Mouse (Mus musculus) lung, adult 2 months (tissue): ENCODE results near the gene Fam129b. TPM values are rescaled to one million over a fixed set of nuclear protein-coding genes. Genes with fewer than 3 reads are reported as not detected.

Experiments
- DNase-seq: peaks from one replicate; pipeline ENCODE4 v3.0.0; 2022
- H3K4me1 ChIP-seq: fragments of 200-500 bp; 2 replicates; pipeline ENCODE4 v1.6.1; 2011; ENCODE audit warnings: low read length; ENCODE audit not compliant: control insufficient read depth, insufficient read depth
- H3K4me3 ChIP-seq: fragments of 200-500 bp; replicated peaks from 2 replicates; pipeline ENCODE3; 2011; ENCODE audit warnings: low read depth, mild to moderate bottlenecking, control low read depth, low read length; ENCODE audit errors: extremely low read depth
- CTCF ChIP-seq: fragments of 200-500 bp; IDR thresholded peaks from 2 replicates; pipeline ENCODE4 v1.5.1; 2011; ENCODE audit warnings: mild to moderate bottlenecking, low read length, control low read depth; ENCODE audit not compliant: insufficient read depth
- POLR2A ChIP-seq: fragments of 200-500 bp; IDR thresholded peaks from 2 replicates; pipeline ENCODE4 v1.6.1; 2011; ENCODE audit warnings: low read depth, mild to moderate bottlenecking, control low read depth, low read length, borderline replicate concordance; ENCODE audit errors: extremely low read depth
- WGBS: fragments of 180-500 bp; shearing (Covaris S2); methylation state at CpG from one replicate; pipeline ENCODE4 v1.1.7; 2018; 5-methylcytosine and 5-hydroxymethylcytosine counted together
- polyA plus RNA-seq: library from polyadenylated mRNA; depleted of rRNA; stranded (reverse); fragments of >200 nt; gene quantifications from 2 replicates; pipeline ENCODE4 v1.2.3, GENCODE M21; 2012

Gene Fam129b
- polyA plus RNA-seq, 1 experiment = 224 TPM

GRCm38 (mm10) chr2:32902126-32902525, 26.2 kb downstream of the Fam129b start:
- TF ChIP-seq CTCF (no peak), POLR2A (no peak)
- DNase-seq = no peak
- Histone ChIP-seq H3K4me3 (no peak overlapping the region), H3K4me1 (peaks cover 57% of the 10 kb centered on the region)
- WGBS = 72% methylated on average over 9 of the region's 9 CpGs

DNA sequence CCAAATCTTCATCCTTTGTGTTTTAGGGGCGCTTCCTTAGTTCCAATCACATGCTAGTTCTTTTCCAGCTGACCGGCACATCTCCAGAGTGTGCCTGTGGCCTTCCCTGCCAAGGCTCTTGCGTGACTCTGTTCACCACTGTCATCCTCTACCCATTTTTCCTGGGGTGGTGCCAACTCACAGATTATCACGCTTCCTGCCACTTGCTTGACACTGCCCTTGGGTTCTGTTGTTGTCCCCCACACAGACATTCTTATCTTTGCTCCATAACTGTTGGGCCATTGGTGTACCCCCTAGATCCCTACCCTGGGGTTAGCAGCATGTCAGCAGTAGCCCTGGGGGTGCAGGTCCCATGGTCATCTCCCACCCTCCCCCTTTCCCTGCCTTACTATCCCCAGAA, 27.6 kb downstream of the Fam129b start:
- DNase-seq = no peak
- TF ChIP-seq POLR2A (no peak), CTCF (no peak)
- peaks cover 53% of the 10 kb centered on the region for H3K4me1 ChIP-seq
- no peak overlapping the region for H3K4me3 ChIP-seq
- 53% methylated on average over 4 of the region's 4 CpGs for WGBS

GRCm38 (mm10) chr2:32904637-32905036, 28.7 kb downstream of the Fam129b start:
- WGBS = 49% methylated on average over 5 of the region's 5 CpGs
- H3K4me1 ChIP-seq = peaks cover 52% of the 10 kb centered on the region
- TF ChIP-seq POLR2A = no peak
- TF ChIP-seq CTCF = no peak

DNA sequence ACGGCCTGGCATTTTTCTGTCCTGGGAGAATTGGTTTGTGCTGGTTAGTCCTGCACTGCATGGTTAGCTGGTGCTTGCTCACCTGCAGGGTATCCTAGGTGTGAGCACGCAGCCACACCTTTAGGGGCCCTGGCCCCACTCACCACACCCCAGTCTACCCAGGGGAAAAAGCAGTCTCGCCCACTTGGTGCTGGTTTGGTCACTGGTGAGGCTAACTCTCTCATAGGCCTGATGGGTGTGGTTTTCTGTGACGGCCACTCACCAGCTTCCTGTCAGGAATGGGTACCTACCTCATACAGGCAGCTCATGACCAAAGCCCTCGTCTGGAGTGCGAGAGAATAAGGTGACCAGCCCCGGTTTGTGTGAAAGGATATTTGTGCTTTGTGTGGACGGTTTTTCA, 29.4 kb downstream of the Fam129b start:
- WGBS = 51% methylated on average over 8 of the region's 8 CpGs
- TF ChIP-seq CTCF (no peak), POLR2A (no peak)

More at GRCm38 (mm10) chr2:32904637-32905036, 28.7 kb downstream of the Fam129b start:
- no peak overlapping the region for H3K4me3 ChIP-seq
- DNase-seq = no peak

DNA sequence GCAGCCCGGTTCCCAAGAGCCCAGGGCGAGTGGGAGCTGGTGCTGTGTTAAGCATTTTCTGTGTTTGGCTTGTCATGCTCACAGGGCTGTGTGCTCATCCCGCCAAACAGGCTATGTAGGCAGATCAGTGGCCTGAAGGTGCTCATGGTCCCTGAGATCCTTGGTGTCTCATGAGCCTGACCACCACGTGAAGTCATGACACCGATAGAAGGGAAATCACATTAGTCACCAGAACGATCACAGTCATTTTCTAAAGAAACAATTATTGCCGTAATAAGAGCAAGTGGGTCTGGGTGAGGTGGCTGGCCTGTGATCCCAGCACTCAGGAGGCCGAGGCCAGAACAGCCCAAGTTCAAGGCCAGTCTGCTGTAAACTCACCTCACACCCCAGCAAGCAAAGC, 31.5 kb downstream of the Fam129b start:
- WGBS = 32% methylated on average over 8 of the region's 8 CpGs
- H3K4me3 ChIP-seq = no peak overlapping the region
- TF ChIP-seq POLR2A (0 out of 2 replicates have a peak, but pooled peaks have one; percentile 7), CTCF (no peak)
- no peak for DNase-seq
- peaks cover 46% of the 10 kb centered on the region for H3K4me1 ChIP-seq

More for the DNA sequence above, 29.4 kb downstream of the Fam129b start:
- no peak for DNase-seq
- H3K4me1 ChIP-seq = peaks cover 49% of the 10 kb centered on the region
- H3K4me3 ChIP-seq = no peak overlapping the region

DNA sequence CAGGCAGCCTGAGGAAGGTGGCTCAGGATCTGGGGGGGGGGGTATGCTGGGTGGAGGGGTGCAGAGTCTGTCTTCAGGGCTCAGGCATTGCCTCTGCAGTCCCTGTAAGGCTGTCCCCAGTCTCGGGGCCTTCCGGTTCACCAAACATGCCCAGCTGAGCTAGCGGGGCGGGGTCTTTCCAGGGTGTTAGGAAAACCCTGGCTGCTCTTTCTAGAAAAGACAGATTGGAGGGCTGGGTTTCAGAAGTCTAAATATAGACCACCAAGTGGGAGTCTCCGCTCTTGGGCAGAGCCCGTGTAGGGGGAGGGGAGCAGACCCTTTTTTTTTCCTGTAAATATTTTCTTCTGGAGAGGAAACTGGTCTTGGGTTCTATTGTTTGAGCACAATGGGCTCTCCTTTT, 32.4 kb downstream of the Fam129b start:
- Histone ChIP-seq H3K4me3 (no peak overlapping the region), H3K4me1 (peaks cover 46% of the 10 kb centered on the region)
- DNase-seq = no peak
- 20% methylated on average over 6 of the region's 6 CpGs for WGBS
- TF ChIP-seq CTCF (no peak), POLR2A (no peak)

DNA sequence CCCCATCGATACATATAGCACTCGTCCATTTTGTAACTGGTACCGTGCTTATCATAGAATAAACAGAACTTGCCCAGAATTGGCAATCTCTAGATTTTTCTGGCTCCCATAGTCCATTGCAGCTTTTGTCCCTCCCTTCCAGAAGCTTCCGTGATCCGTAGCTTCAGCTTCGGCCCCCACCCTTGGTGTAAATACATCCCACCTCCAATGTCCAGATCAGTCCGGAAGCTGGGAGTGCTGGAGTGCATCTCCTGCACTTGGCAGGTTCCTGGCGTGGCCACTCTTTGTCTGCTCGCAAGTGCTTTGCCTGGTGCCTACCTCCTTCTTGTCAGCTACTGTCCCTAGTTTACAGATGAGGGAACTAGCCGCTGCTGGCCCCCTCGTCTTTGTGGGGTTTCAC, 32.9 kb downstream of the Fam129b start:
- TF ChIP-seq POLR2A (no peak), CTCF (no peak)
- no peak for DNase-seq
- peaks cover 41% of the 10 kb centered on the region for H3K4me1 ChIP-seq
- 16% methylated on average over 11 of the region's 11 CpGs for WGBS
- no peak overlapping the region for H3K4me3 ChIP-seq

DNA sequence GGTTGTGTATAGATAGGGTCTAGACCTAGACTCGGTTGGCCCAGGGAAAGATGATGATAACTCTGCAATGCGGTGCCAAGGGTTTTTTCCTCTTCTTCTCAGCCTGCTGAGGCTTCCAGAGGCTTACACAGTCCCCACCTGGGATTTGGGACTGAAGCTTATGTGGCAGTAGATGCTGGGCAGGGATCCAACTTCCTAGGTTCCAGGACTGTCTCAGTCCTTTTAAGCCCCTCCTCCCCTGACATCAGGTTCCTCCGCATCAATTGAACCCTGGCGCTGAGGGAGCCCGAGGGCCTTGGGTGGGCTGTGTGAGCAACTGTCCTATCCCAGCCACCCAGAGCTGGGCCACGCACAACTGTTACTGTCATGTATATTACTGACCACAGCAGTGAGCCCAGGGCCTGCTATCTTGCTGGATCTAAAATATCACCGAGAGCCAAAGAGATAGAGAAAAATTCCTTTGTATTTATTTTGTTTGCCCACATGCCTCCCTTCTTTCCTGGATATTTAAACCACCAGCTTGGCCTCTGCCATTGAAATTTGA, 35.8 kb downstream of the Fam129b start:
- WGBS = 75% methylated on average over 7 of the region's 7 CpGs

GRCm38 (mm10) chr2:32912210-32912804, 36.4 kb downstream of the Fam129b start:
- TF ChIP-seq CTCF (peak; percentile 100), POLR2A (no peak)
- H3K4me1 ChIP-seq = peaks cover 30% of the 10 kb centered on the region
- H3K4me3 ChIP-seq = no peak overlapping the region
- DNase-seq = peak; percentile 86
- 27% methylated on average over 19 of the region's 19 CpGs for WGBS

More for the DNA sequence above, 35.8 kb downstream of the Fam129b start:
- DNase-seq = no peak
- no peak overlapping the region for H3K4me3 ChIP-seq
- TF ChIP-seq CTCF (no peak), POLR2A (no peak)
- H3K4me1 ChIP-seq = peaks cover 34% of the 10 kb centered on the region

DNA sequence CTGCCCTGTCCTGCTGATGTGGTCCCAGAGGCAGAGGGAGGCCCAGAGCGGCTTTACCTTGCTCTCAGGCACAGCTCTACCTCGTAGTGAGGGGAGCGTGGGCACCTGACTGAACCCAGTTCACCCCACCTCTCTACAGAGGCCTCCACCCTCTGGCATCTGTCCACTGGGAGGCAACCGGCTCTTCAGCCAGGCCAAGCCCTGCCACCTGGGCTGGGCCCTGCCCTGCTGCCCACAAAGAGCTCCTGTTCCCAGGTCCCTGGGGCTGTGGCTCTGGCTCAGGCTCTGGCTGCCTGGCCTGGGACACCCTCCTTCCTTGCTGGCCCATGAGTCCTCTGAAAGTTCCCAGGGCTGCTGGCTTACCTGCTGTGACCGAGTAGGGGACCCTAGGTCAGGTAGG, 38.4 kb downstream of the Fam129b start:
- DNase-seq = peak; percentile 74
- WGBS = 44% methylated on average over 5 of the region's 5 CpGs
- H3K4me1 ChIP-seq = peaks cover 21% of the 10 kb centered on the region
- no peak overlapping the region for H3K4me3 ChIP-seq
- TF ChIP-seq POLR2A (peak; percentile 42; the same call in 1 of the 2 replicates), CTCF (no peak)
